Mouse (Mus musculus): ENCODE results near the gene Abcc4. TPM values are rescaled to one million over a fixed set of nuclear protein-coding genes. Genes with fewer than 3 reads are reported as not detected.

Abcc4 gene
- polyA plus RNA-seq, 1 experiment, result 6.8 TPM

GRCm38 (mm10) chr14:118713869-118714268, 7.8 kb upstream of the Abcc4 start:
- Histone ChIP-seq H3K27ac (ENCODE audit: insufficient read depth, low read length) (no peak overlapping the region), H3K4me3 (ENCODE audit: insufficient read depth, low read length) (peak overlapping the region; percentile 20; the same call in 1 of the 2 replicates)
- no peak for TF ChIP-seq CTCF (IDR thresholded peaks at IDR 0.05; ENCODE audit: extremely low read depth, insufficient read depth, low read length)
- no peak for TF ChIP-seq POLR2A (IDR thresholded peaks at IDR 0.05; ENCODE audit: extremely low read depth, insufficient read depth, low read length)

GRCm38 (mm10) chr14:118713408-118713807, 7.4 kb upstream of the Abcc4 start:
- no peak for TF ChIP-seq POLR2A (IDR thresholded peaks at IDR 0.05; ENCODE audit: extremely low read depth, insufficient read depth, low read length)
- no peak for TF ChIP-seq CTCF (IDR thresholded peaks at IDR 0.05; ENCODE audit: extremely low read depth, insufficient read depth, low read length)
- H3K4me3 ChIP-seq (ENCODE audit: insufficient read depth, low read length), result peak overlapping the region; percentile 20
- no peak overlapping the region for H3K27ac ChIP-seq (ENCODE audit: insufficient read depth, low read length)
- peaks cover 2% of the 10 kb centered on the region for H3K4me1 ChIP-seq (ENCODE audit: control insufficient read depth, insufficient read depth, low read length)

More at GRCm38 (mm10) chr14:118713869-118714268, 7.8 kb upstream of the Abcc4 start:
- H3K4me1 ChIP-seq (ENCODE audit: control insufficient read depth, insufficient read depth, low read length), result peaks cover 2% of the 10 kb centered on the region

GRCm38 (mm10) chr14:118712889-118713288, 6.9 kb upstream of the Abcc4 start:
- no peak overlapping the region for H3K4me3 ChIP-seq (ENCODE audit: insufficient read depth, low read length)
- TF ChIP-seq POLR2A (IDR thresholded peaks at IDR 0.05; ENCODE audit: extremely low read depth, insufficient read depth, low read length) (no peak), CTCF (IDR thresholded peaks at IDR 0.05; ENCODE audit: extremely low read depth, insufficient read depth, low read length) (no peak)
- H3K27ac ChIP-seq (ENCODE audit: insufficient read depth, low read length), result no peak overlapping the region
- H3K4me1 ChIP-seq (ENCODE audit: control insufficient read depth, insufficient read depth, low read length), result peaks cover 2% of the 10 kb centered on the region

GRCm38 (mm10) chr14:118710945-118711344, 4.9 kb upstream of the Abcc4 start:
- peaks cover 2% of the 10 kb centered on the region for H3K4me1 ChIP-seq (ENCODE audit: control insufficient read depth, insufficient read depth, low read length)
- no peak overlapping the region for H3K4me3 ChIP-seq (ENCODE audit: insufficient read depth, low read length)
- no peak overlapping the region for H3K27ac ChIP-seq (ENCODE audit: insufficient read depth, low read length)
- TF ChIP-seq POLR2A (IDR thresholded peaks at IDR 0.05; ENCODE audit: extremely low read depth, insufficient read depth, low read length), result no peak
- TF ChIP-seq CTCF (IDR thresholded peaks at IDR 0.05; ENCODE audit: extremely low read depth, insufficient read depth, low read length), result no peak

GRCm38 (mm10) chr14:118709736-118710135, 3.7 kb upstream of the Abcc4 start:
- peaks cover 2% of the 10 kb centered on the region for H3K4me1 ChIP-seq (ENCODE audit: control insufficient read depth, insufficient read depth, low read length)
- no peak for TF ChIP-seq CTCF (IDR thresholded peaks at IDR 0.05; ENCODE audit: extremely low read depth, insufficient read depth, low read length)
- no peak for TF ChIP-seq POLR2A (IDR thresholded peaks at IDR 0.05; ENCODE audit: extremely low read depth, insufficient read depth, low read length)
- no peak overlapping the region for H3K27ac ChIP-seq (ENCODE audit: insufficient read depth, low read length)
- H3K4me3 ChIP-seq (ENCODE audit: insufficient read depth, low read length), result no peak overlapping the region

- TF ChIP-seq CTCF (IDR thresholded peaks at IDR 0.05; ENCODE audit: extremely low read depth, insufficient read depth, low read length) (no peak), POLR2A (IDR thresholded peaks at IDR 0.05; ENCODE audit: extremely low read depth, insufficient read depth, low read length) (no peak)
- Histone ChIP-seq H3K4me3 (ENCODE audit: insufficient read depth, low read length) (no peak overlapping the region), H3K27ac (ENCODE audit: insufficient read depth, low read length) (no peak overlapping the region), H3K4me1 (ENCODE audit: control insufficient read depth, insufficient read depth, low read length) (peaks cover 2% of the 10 kb centered on the region)
These were observed 2.1 kb upstream of the Abcc4 start for GRCm38 (mm10) chr14:118708126-118708525.

GRCm38 (mm10) chr14:118706962-118707361, 943 bp upstream of the Abcc4 start:
- Histone ChIP-seq H3K4me1 (ENCODE audit: control insufficient read depth, insufficient read depth, low read length) (peaks cover 2% of the 10 kb centered on the region), H3K27ac (ENCODE audit: insufficient read depth, low read length) (no peak overlapping the region), H3K4me3 (ENCODE audit: insufficient read depth, low read length) (peak overlapping the region; percentile 75; the same call in 1 of the 2 replicates)
- TF ChIP-seq CTCF (IDR thresholded peaks at IDR 0.05; ENCODE audit: extremely low read depth, insufficient read depth, low read length) (no peak), POLR2A (IDR thresholded peaks at IDR 0.05; ENCODE audit: extremely low read depth, insufficient read depth, low read length) (no peak)

- H3K27ac ChIP-seq (ENCODE audit: insufficient read depth, low read length), result peak overlapping the region; percentile 71; the same call in 1 of the 2 replicates
- peaks cover 2% of the 10 kb centered on the region for H3K4me1 ChIP-seq (ENCODE audit: control insufficient read depth, insufficient read depth, low read length)
- H3K4me3 ChIP-seq (ENCODE audit: insufficient read depth, low read length), result peak overlapping the region; percentile 75
- TF ChIP-seq POLR2A (IDR thresholded peaks at IDR 0.05; ENCODE audit: extremely low read depth, insufficient read depth, low read length), result no peak
- no peak for TF ChIP-seq CTCF (IDR thresholded peaks at IDR 0.05; ENCODE audit: extremely low read depth, insufficient read depth, low read length)
These were observed 583 bp downstream of the Abcc4 start for GRCm38 (mm10) chr14:118705465-118705807.

- no peak overlapping the region for H3K27ac ChIP-seq (ENCODE audit: insufficient read depth, low read length)
- no peak overlapping the region for H3K4me3 ChIP-seq (ENCODE audit: insufficient read depth, low read length)
- no peaks in the 10 kb centered on the region; the same call in 1 of the 2 replicates for H3K4me1 ChIP-seq (ENCODE audit: control insufficient read depth, insufficient read depth, low read length)
- TF ChIP-seq POLR2A (IDR thresholded peaks at IDR 0.05; ENCODE audit: extremely low read depth, insufficient read depth, low read length) (no peak), CTCF (IDR thresholded peaks at IDR 0.05; ENCODE audit: extremely low read depth, insufficient read depth, low read length) (no peak)
These were observed 2.7 kb downstream of the Abcc4 start for GRCm38 (mm10) chr14:118703363-118703762.

GRCm38 (mm10) chr14:118701991-118702608, 3.9 kb downstream of the Abcc4 start:
- no peak overlapping the region for H3K27ac ChIP-seq (ENCODE audit: insufficient read depth, low read length)
- H3K4me1 ChIP-seq (ENCODE audit: control insufficient read depth, insufficient read depth, low read length), result no peaks in the 10 kb centered on the region; the same call in 1 of the 2 replicates
- H3K4me3 ChIP-seq (ENCODE audit: insufficient read depth, low read length), result no peak overlapping the region
- no peak for TF ChIP-seq POLR2A (IDR thresholded peaks at IDR 0.05; ENCODE audit: extremely low read depth, insufficient read depth, low read length)
- peak; percentile 22; the same call in 1 of the 2 replicates for TF ChIP-seq CTCF (IDR thresholded peaks at IDR 0.05; ENCODE audit: extremely low read depth, insufficient read depth, low read length)
